Mouse (Mus musculus) ES-Bruce4 (cell line): ENCODE measurements at regions not wholly inside any gene's neighbourhood (a gene's known extent, or its start where the extent isn't known, plus 50 kb on each side); places are given as distances from the start of the nearest gene placed in this dataset.

Experiments used
- CTCF ChIP-seq: IDR thresholded peaks from one replicate; pipeline ENCODE4 v1.8.1; 2011; ENCODE audit warnings: low read depth, low read length
- EP300 ChIP-seq: IDR thresholded peaks from 2 replicates; pipeline ENCODE4 v1.6.1; 2011; ENCODE audit warnings: low read depth, low read length; ENCODE audit not compliant: insufficient read depth
- POLR2A ChIP-seq: IDR thresholded peaks from one replicate; pipeline ENCODE4 v1.8.1; 2011; ENCODE audit warnings: low read length; ENCODE audit not compliant: insufficient read depth

DNA sequence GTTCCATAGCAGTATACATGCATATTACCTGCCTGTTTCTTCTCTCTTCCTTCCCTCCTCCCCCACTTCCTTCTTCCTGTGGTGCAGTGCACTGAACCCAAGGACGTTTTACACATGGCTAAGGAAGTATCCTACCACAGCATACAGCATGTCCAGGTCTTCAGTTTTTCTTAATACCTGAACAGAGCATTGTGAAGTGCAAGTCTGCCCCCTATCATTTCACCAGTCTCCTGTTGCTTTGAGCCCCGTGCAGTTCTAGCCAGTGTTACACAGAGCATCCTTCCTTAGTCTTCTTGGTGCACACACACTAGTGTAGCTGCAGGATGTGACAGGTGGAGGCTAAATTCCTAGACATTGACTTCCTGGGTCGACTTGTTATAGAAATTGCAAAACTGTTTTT, 53.7 kb upstream of the Foxb1 start:
- TF ChIP-seq CTCF (no peak), POLR2A (no peak), EP300 (no peak)
